Mouse (Mus musculus) midbrain, embryonic 11.5 days (tissue): Measurements from ENCODE around the gene Creb3l2. TPM values are rescaled to one million over a fixed set of nuclear protein-coding genes. Genes with fewer than 3 reads are reported as not detected.
A peak's percentile ranks its signal among the peaks of the same experiment; 100 is the strongest.
"Not testable (repeated sequence)": the region's sequence is repeated elsewhere in the genome, so short reads cannot be mapped to it uniquely, and the experiment has no call there.

Experiments
- ATAC-seq: fragments of 200-750 bp; cut with Nextera tagmentation; 2 replicates; pipeline ENCODE4 v1.8.0; 2017; ENCODE audit warnings: moderate TSS enrichment, moderate library complexity; ENCODE audit not compliant: low FRiP score
- DNase-seq: peaks from one replicate; pipeline ENCODE4 v3.0.0; 2015; ENCODE audit warnings: low spot score; ENCODE audit errors: missing footprints
- H3K27ac ChIP-seq: fragments of 300-500 bp; sonication (generic); 2 replicates; pipeline ENCODE4 v1.5.1; 2014; ENCODE audit warnings: low read depth, low read length
- H3K27me3 ChIP-seq: fragments of 300-500 bp; sonication (generic); 2 replicates; pipeline ENCODE4 v1.6.1; 2014; ENCODE audit warnings: mild to moderate bottlenecking, low read length, moderate library complexity, mixed read lengths; ENCODE audit not compliant: control insufficient read depth, insufficient read depth
- H3K36me3 ChIP-seq: fragments of 300-500 bp; sonication (generic); 2 replicates; pipeline ENCODE4 v1.6.1; 2014; ENCODE audit warnings: mild to moderate bottlenecking, low read length, moderate library complexity, mixed read lengths; ENCODE audit not compliant: control insufficient read depth, insufficient read depth
- H3K4me1 ChIP-seq: fragments of 300-500 bp; sonication (generic); 2 replicates; pipeline ENCODE4 v1.6.1; 2014; ENCODE audit warnings: low read length; ENCODE audit not compliant: control insufficient read depth, insufficient read depth
- H3K4me2 ChIP-seq: fragments of 300-500 bp; sonication (generic); 2 replicates; pipeline ENCODE4 v1.6.1; 2014; ENCODE audit warnings: mild to moderate bottlenecking, moderate library complexity
- H3K4me3 ChIP-seq: fragments of 300-500 bp; sonication (generic); 2 replicates; pipeline ENCODE4 v1.5.1; 2014; ENCODE audit warnings: low read depth, low read length
- H3K9ac ChIP-seq: fragments of 300-500 bp; sonication (generic); 2 replicates; pipeline ENCODE4 v1.6.1; 2014; ENCODE audit warnings: low read length
- H3K9me3 ChIP-seq: fragments of 300-500 bp; sonication (generic); 2 replicates; pipeline ENCODE4 v1.6.1; 2016; ENCODE audit warnings: low read length; ENCODE audit not compliant: control insufficient read depth
- WGBS: fragments of 180-500 bp; shearing (Covaris S2); extraction: QIAGEN DNeasy Blood & Tissue Kit; methylation state at CpG from one replicate; pipeline ENCODE4 v1.1.7; 2014; 5-methylcytosine and 5-hydroxymethylcytosine counted together
- polyA plus RNA-seq: library from polyadenylated mRNA; unstranded; fragments of >200 nt; fragmentation: Nextera tagmentation; extraction: Ambion mirVana; gene quantifications from 2 replicates; pipeline ENCODE4 v1.2.1, GENCODE M21; 2014

Gene Creb3l2
- polyA plus RNA-seq, 1 experiment from 2014 or later: 5.5 TPM

- DNase-seq: no peak
- 84% methylated on average over 5 of the region's 5 CpGs for WGBS
These were observed 23.9 kb upstream of the Creb3l2 start for GRCm38 (mm10) chr6:37465847-37466246.

DNA sequence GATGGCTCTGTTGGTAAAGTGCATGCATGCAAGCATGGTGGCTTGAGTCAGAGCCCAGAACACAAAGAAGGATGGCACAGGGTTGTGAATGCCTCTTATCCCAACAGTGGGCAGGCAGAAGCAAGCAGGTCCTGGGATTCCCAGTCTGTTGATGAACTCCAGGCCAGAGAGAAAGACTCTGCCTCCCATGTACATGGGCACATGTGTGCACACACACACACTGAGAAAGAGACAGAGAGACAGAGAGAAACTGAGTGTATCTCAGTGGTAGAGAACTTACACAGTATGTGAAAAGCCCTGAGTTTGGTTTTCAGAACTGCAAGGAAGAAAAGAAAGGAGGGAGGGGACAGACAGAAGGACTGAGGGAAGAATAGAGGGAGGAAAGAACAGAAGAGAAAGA lies 23.4 kb upstream of the Creb3l2 start:
- DNase-seq (no peak), ATAC-seq (no peak)
- no peak overlapping the region for H3K4me2 ChIP-seq
- H3K9ac ChIP-seq: no peak overlapping the region
- no peaks in the 10 kb centered on the region for H3K9me3 ChIP-seq
- no peaks in the 10 kb centered on the region for H3K4me1 ChIP-seq
- H3K27ac ChIP-seq: no peak overlapping the region
- no peaks in the 10 kb centered on the region for H3K27me3 ChIP-seq
- no peak overlapping the region for H3K4me3 ChIP-seq
- H3K36me3 ChIP-seq: no peaks in the 10 kb centered on the region

More at GRCm38 (mm10) chr6:37465847-37466246, 23.9 kb upstream of the Creb3l2 start:
- Histone ChIP-seq H3K27me3 (no peaks in the 10 kb centered on the region), H3K4me3 (no peak overlapping the region), H3K27ac (no peak overlapping the region), H3K4me2 (no peak overlapping the region), H3K4me1 (no peaks in the 10 kb centered on the region), H3K36me3 (no peaks in the 10 kb centered on the region), H3K9ac (no peak overlapping the region), H3K9me3 (no peaks in the 10 kb centered on the region)
- ATAC-seq: no peak

DNA sequence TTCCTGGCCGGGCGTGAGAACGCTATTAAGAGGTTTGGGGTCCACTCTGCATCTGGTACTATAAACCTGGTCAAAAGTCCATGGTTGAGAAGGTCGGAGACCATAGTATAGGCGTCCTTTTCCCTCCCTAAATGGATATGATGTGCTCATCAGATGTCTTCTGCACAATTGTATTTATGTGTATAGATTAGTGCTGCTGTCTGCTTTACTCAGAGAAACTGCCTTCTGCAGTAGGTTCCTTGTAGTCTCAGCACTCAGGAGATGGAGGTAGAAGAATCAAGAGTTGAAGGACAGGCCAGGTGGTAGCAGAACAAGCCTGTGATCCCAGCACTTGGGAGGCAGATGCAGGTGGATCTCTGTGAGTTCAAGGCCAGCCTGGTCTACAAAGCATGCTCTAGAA lies 22.6 kb upstream of the Creb3l2 start:
- Histone ChIP-seq H3K4me1 (no peaks in the 10 kb centered on the region), H3K9ac (peak overlapping the region; percentile 51; the same call in 1 of the 2 replicates), H3K27me3 (no peaks in the 10 kb centered on the region), H3K27ac (no peak overlapping the region), H3K4me3 (peak overlapping the region; percentile 36), H3K36me3 (no peaks in the 10 kb centered on the region), H3K4me2 (peak overlapping the region; percentile 47), H3K9me3 (no peaks in the 10 kb centered on the region)
- DNase-seq: no peak
- peak; percentile 50; the same call in 1 of the 2 replicates for ATAC-seq
- WGBS: 4% methylated on average over 5 of the region's 5 CpGs

- ATAC-seq: peak; percentile 92
- not testable (repeated sequence) for H3K27me3 ChIP-seq, H3K36me3 ChIP-seq, H3K9ac ChIP-seq, H3K4me2 ChIP-seq, H3K27ac ChIP-seq, H3K4me1 ChIP-seq, H3K9me3 ChIP-seq
- peak overlapping the region; percentile 36; the same call in 1 of the 2 replicates for H3K4me3 ChIP-seq
- 0% methylated on average over 6 of the region's 25 CpGs for WGBS
- peak; percentile 93 for DNase-seq
These were observed 21.9 kb upstream of the Creb3l2 start for GRCm38 (mm10) chr6:37463517-37464482.

GRCm38 (mm10) chr6:37460681-37461080 lies 18.7 kb upstream of the Creb3l2 start:
- H3K4me3 ChIP-seq: no peak overlapping the region
- DNase-seq (peak; percentile 26), ATAC-seq (no peak)
- no peak overlapping the region for H3K4me2 ChIP-seq
- no peaks in the 10 kb centered on the region for H3K4me1 ChIP-seq
- no peaks in the 10 kb centered on the region for H3K27me3 ChIP-seq
- H3K27ac ChIP-seq: no peak overlapping the region
- no peak overlapping the region for H3K9ac ChIP-seq
- no peaks in the 10 kb centered on the region for H3K9me3 ChIP-seq
- WGBS: 92% methylated on average over 6 of the region's 6 CpGs
- H3K36me3 ChIP-seq: no peaks in the 10 kb centered on the region

- not testable (repeated sequence) for H3K36me3 ChIP-seq, H3K9me3 ChIP-seq, H3K4me3 ChIP-seq, H3K27me3 ChIP-seq, DNase-seq, H3K27ac ChIP-seq, ATAC-seq, H3K9ac ChIP-seq, H3K4me2 ChIP-seq, H3K4me1 ChIP-seq
- WGBS: 59% methylated on average over 9 of the region's 9 CpGs
These were observed 17.7 kb upstream of the Creb3l2 start for GRCm38 (mm10) chr6:37459656-37460055.

- ATAC-seq: no peak
- 53% methylated on average over 10 of the region's 10 CpGs for WGBS
- Histone ChIP-seq H3K27ac (no peak overlapping the region), H3K4me3 (no peak overlapping the region), H3K36me3 (no peaks in the 10 kb centered on the region), H3K9me3 (no peaks in the 10 kb centered on the region), H3K9ac (no peak overlapping the region), H3K27me3 (no peaks in the 10 kb centered on the region), H3K4me2 (no peak overlapping the region), H3K4me1 (no peaks in the 10 kb centered on the region)
- peak; percentile 82 for DNase-seq
These were observed 16.2 kb upstream of the Creb3l2 start for GRCm38 (mm10) chr6:37457990-37458655.

DNA sequence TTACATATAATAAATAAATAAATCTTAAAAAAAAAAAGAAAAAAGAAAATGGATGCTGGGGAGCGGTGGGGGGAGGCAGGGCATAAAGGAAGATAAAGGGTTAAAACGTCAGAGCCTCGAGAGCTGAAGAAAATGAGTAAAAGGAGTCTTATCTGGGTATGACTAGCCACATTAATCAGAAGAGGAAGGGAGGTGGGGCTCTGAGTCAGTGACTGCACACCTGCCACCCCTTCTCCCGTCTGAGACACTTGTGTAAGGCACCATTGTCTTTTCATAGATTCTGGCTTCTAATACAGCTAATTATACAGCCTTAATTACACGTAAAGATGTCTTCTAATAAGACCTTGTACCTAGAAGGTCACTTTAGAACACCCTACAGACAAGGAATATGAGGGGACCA lies 13.6 kb upstream of the Creb3l2 start:
- no peak overlapping the region for H3K9ac ChIP-seq
- no peaks in the 10 kb centered on the region for H3K4me1 ChIP-seq
- no peaks in the 10 kb centered on the region for H3K27me3 ChIP-seq
- no peaks in the 10 kb centered on the region for H3K9me3 ChIP-seq
- H3K4me2 ChIP-seq: no peak overlapping the region
- no peak overlapping the region for H3K4me3 ChIP-seq
- no peak overlapping the region for H3K27ac ChIP-seq
- 78% methylated on average over 5 of the region's 5 CpGs for WGBS
- ATAC-seq (no peak), DNase-seq (no peak)
- no peaks in the 10 kb centered on the region for H3K36me3 ChIP-seq

DNA sequence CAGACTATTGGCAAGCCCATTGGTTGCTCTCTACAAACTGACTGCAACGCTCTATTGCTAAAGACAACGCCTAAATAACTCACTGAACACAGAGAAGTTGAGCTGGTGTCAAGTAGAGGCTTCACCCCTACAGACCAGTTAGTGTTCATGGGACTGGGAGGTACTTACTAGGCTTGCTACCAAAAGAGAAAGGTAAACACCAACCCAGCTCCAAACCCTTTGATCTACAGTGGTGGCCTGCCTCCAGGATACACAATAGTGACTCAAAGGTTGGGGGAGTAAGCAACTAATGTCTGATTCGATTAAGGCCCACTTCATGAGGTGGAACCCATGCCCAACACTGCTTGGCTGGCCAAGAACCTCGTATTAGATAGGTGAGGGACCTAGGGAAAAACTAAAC lies 11.1 kb upstream of the Creb3l2 start:
- H3K9me3 ChIP-seq: no peaks in the 10 kb centered on the region
- H3K4me1 ChIP-seq: no peaks in the 10 kb centered on the region
- ATAC-seq: no peak
- H3K27me3 ChIP-seq: no peaks in the 10 kb centered on the region
- H3K9ac ChIP-seq: no peak overlapping the region
- no peak overlapping the region for H3K4me3 ChIP-seq
- 74% methylated on average over 4 of the region's 4 CpGs for WGBS
- DNase-seq: no peak
- no peak overlapping the region for H3K4me2 ChIP-seq
- H3K27ac ChIP-seq: no peak overlapping the region
- no peaks in the 10 kb centered on the region for H3K36me3 ChIP-seq
